In the genomic region with DNA sequence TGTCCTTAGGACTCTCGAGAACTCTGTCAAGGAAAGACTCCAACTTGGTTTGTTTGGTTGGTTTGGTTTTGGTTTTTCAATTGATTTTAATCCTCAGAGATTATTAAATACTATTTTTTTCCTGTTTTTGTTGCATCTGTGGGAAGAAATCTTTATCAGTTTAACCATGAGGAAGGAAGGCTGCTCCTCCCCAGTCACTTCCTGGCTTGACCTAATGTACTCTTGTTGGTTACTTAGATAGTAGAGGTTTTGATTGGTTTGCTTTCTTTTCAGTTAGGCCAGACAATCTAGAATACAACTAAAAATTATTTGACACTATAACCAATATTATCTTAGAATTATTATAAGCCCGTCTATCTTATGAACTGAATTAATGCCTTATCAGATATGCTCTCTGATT, we compare ENCODE assay signal across 16 mouse cellular contexts.
"Had no signal": no experiment of that assay in that cellular context is flagged by ENCODE, and none has a peak within 500 bp of the region (broad histone marks: within the 10 kb centered on the region; RNA-seq: fewer than 3 reads in every experiment).

No protein-coding gene starts in this region.

- H3K27ac ChIP-seq: neural tube, embryonic 13.5 days; neural tube, embryonic 15.5 days; stomach, embryonic 15.5 days; stomach, postnatal 0 days had no signal

- H3K9ac ChIP-seq: neural tube, embryonic 13.5 days; neural tube, embryonic 15.5 days; stomach, embryonic 15.5 days had no signal

- H3K9me3 ChIP-seq: neural tube, embryonic 13.5 days; neural tube, embryonic 15.5 days; stomach, embryonic 15.5 days had no signal

- H3K4me3 ChIP-seq: neural tube, embryonic 13.5 days; neural tube, embryonic 15.5 days; stomach, embryonic 15.5 days had no signal

- H3K27me3 ChIP-seq: neural tube, embryonic 13.5 days; neural tube, embryonic 15.5 days; stomach, embryonic 15.5 days had no signal

- H3K4me1 ChIP-seq: neural tube, embryonic 13.5 days; neural tube, embryonic 15.5 days; stomach, embryonic 15.5 days had no signal

- DNase-seq: retina, postnatal 1 day; right cerebral cortex, adult 18-20 months; right cerebral cortex, postnatal 14 days; right cerebral cortex, postnatal 25 days; right cerebral cortex, postnatal 4 days; spleen, adult 18-20 months; thymus, adult 18-20 months; thymus, adult 2 months; thymus, postnatal 14 days; thymus, postnatal 25 days; thymus, postnatal 36 days; thymus, postnatal 4 days had no signal

- H3K36me3 ChIP-seq: neural tube, embryonic 13.5 days; neural tube, embryonic 15.5 days; stomach, embryonic 15.5 days had no signal
